Mouse (Mus musculus): ENCODE measurements around the gene Ppm1h.

DNA sequence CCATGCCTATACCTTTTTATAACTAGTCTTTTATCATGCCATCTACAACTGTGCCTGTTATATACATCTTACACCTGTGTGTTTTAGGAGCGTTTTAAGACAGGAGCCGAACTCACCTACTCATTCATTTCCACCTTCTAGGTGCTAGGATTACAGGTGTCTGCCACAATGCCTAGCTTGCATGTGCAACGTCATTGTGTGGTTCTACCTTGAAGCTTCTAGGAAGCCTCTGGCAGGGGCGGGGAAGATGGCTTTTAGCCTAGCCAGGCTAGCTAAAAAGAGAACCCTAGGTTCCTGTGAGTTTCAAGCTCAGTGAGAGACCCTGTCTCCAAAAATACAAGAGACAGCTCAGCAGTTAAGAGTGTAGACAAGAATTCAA lies 122.2 kb downstream of the Ppm1h start:
- TF ChIP-seq CTCF (IDR thresholded peaks at IDR 0.05): no peak
- TF ChIP-seq EP300 (IDR thresholded peaks at IDR 0.05): no peak

All from lung, postnatal 0 days (tissue).